Mouse (Mus musculus) lung, adult 2 months (tissue): ENCODE results near the gene Heg1. TPM values are rescaled to one million over a fixed set of nuclear protein-coding genes. Genes with fewer than 3 reads are reported as not detected.

Experiments
- DNase-seq: peaks from one replicate; pipeline ENCODE4 v3.0.0; 2022
- H3K4me1 ChIP-seq: fragments of 200-500 bp; 2 replicates; pipeline ENCODE4 v1.6.1; 2011; ENCODE audit warnings: low read length; ENCODE audit not compliant: control insufficient read depth, insufficient read depth
- H3K4me3 ChIP-seq: fragments of 200-500 bp; replicated peaks from 2 replicates; pipeline ENCODE3; 2011; ENCODE audit warnings: low read depth, mild to moderate bottlenecking, control low read depth, low read length; ENCODE audit errors: extremely low read depth
- CTCF ChIP-seq: fragments of 200-500 bp; IDR thresholded peaks from 2 replicates; pipeline ENCODE4 v1.5.1; 2011; ENCODE audit warnings: mild to moderate bottlenecking, low read length, control low read depth; ENCODE audit not compliant: insufficient read depth
- POLR2A ChIP-seq: fragments of 200-500 bp; IDR thresholded peaks from 2 replicates; pipeline ENCODE4 v1.6.1; 2011; ENCODE audit warnings: low read depth, mild to moderate bottlenecking, control low read depth, low read length, borderline replicate concordance; ENCODE audit errors: extremely low read depth
- WGBS: fragments of 180-500 bp; shearing (Covaris S2); methylation state at CpG from one replicate; pipeline ENCODE4 v1.1.7; 2018; 5-methylcytosine and 5-hydroxymethylcytosine counted together
- polyA plus RNA-seq: library from polyadenylated mRNA; depleted of rRNA; stranded (reverse); fragments of >200 nt; gene quantifications from 2 replicates; pipeline ENCODE4 v1.2.3, GENCODE M21; 2012

The Heg1 gene
- polyA plus RNA-seq, 1 experiment: 150 TPM

- no peak for DNase-seq
- 38% methylated on average over 7 of the region's 7 CpGs for WGBS
- Histone ChIP-seq H3K4me3 (no peak overlapping the region), H3K4me1 (no peaks in the 10 kb centered on the region)
- no peak for TF ChIP-seq CTCF
- no peak for TF ChIP-seq POLR2A
Measured at GRCm38 (mm10) chr16:33776766-33777529, 92.8 kb downstream of the Heg1 start.

GRCm38 (mm10) chr16:33777607-33778006, 93.4 kb downstream of the Heg1 start:
- Histone ChIP-seq H3K4me1 (no peaks in the 10 kb centered on the region), H3K4me3 (no peak overlapping the region)
- no peak for TF ChIP-seq POLR2A
- TF ChIP-seq CTCF: no peak
- DNase-seq: no peak
- 89% methylated on average over 6 of the region's 6 CpGs for WGBS

- Histone ChIP-seq H3K4me3 (no peak overlapping the region), H3K4me1 (no peaks in the 10 kb centered on the region; the same call in 1 of the 2 replicates)
- TF ChIP-seq POLR2A (no peak), CTCF (no peak)
- DNase-seq: no peak
- 79% methylated on average over 5 of the region's 5 CpGs for WGBS
Measured at GRCm38 (mm10) chr16:33781789-33782728, 97.9 kb downstream of the Heg1 start.

GRCm38 (mm10) chr16:33782729-33783091, 98.5 kb downstream of the Heg1 start:
- Histone ChIP-seq H3K4me3 (no peak overlapping the region), H3K4me1 (no peaks in the 10 kb centered on the region; the same call in 1 of the 2 replicates)
- 95% methylated on average over 1 of the region's 1 CpGs for WGBS
- TF ChIP-seq CTCF (no peak), POLR2A (no peak)
- no peak for DNase-seq

GRCm38 (mm10) chr16:33784547-33784946, 100.4 kb downstream of the Heg1 start:
- no peak for DNase-seq
- TF ChIP-seq CTCF: no peak
- no peak for TF ChIP-seq POLR2A
- Histone ChIP-seq H3K4me1 (no peaks in the 10 kb centered on the region; the same call in 1 of the 2 replicates), H3K4me3 (no peak overlapping the region)
- WGBS: 94% methylated on average over 1 of the region's 1 CpGs

- no peak for DNase-seq
- 49% methylated on average over 8 of the region's 8 CpGs for WGBS
- Histone ChIP-seq H3K4me1 (no peaks in the 10 kb centered on the region; the same call in 1 of the 2 replicates), H3K4me3 (no peak overlapping the region)
- TF ChIP-seq POLR2A: no peak
- TF ChIP-seq CTCF: no peak
Measured at GRCm38 (mm10) chr16:33785092-33785704, 101.0 kb downstream of the Heg1 start.

- no peak for TF ChIP-seq POLR2A
- Histone ChIP-seq H3K4me3 (no peak overlapping the region), H3K4me1 (no peaks in the 10 kb centered on the region; the same call in 1 of the 2 replicates)
- DNase-seq: no peak
- 53% methylated on average over 7 of the region's 7 CpGs for WGBS
Measured at GRCm38 (mm10) chr16:33786657-33787390, 102.7 kb downstream of the Heg1 start.

- WGBS: 78% methylated on average over 10 of the region's 10 CpGs
- TF ChIP-seq CTCF (no peak), POLR2A (no peak)
Measured at GRCm38 (mm10) chr16:33793846-33794791, 109.9 kb downstream of the Heg1 start, which contains the start of gene Muc13. Gene Muc13 (plus strand): TSS chr16:33794037.

More at GRCm38 (mm10) chr16:33793846-33794791, 109.9 kb downstream of the Heg1 start, which contains the start of gene Muc13:
- Histone ChIP-seq H3K4me1 (no peaks in the 10 kb centered on the region), H3K4me3 (no peak within 1 kb of the TSS)
- no peak for DNase-seq
